Mouse (Mus musculus) left cerebral cortex, adult 11 months (tissue): ENCODE data around the gene Gm49320.
A peak's percentile ranks its signal among the peaks of the same experiment; 100 is the strongest.

Source experiments
- DNase-seq: peaks from one replicate; pipeline ENCODE4 v3.0.0; 2022; ENCODE audit warnings: low spot score

The Gm49320 gene

GRCm38 (mm10) chr8:4259125-4259804 is 20.6 kb downstream of the Gm49320 start, which contains the start of gene Ctxn1:
Gene Ctxn1 (minus strand): TSS chr8:4259274.
- peak; percentile 90 for DNase-seq

GRCm38 (mm10) chr8:4259805-4260170 is 21.1 kb downstream of the Gm49320 start:
- DNase-seq = no peak

GRCm38 (mm10) chr8:4263105-4263791 is 24.6 kb downstream of the Gm49320 start:
- no peak for DNase-seq

- no peak for DNase-seq
Observed at GRCm38 (mm10) chr8:4265160-4265914, 26.7 kb downstream of the Gm49320 start.

GRCm38 (mm10) chr8:4267627-4268026 is 29.0 kb downstream of the Gm49320 start:
- no peak for DNase-seq

GRCm38 (mm10) chr8:4269609-4270008 is 30.9 kb downstream of the Gm49320 start:
- no peak for DNase-seq

- peak; percentile 94 for DNase-seq
Observed at GRCm38 (mm10) chr8:4275275-4276110, 36.8 kb downstream of the Gm49320 start, which contains the start of gene Timm44. Gene Timm44 (minus strand): TSS chr8:4275913.

- no peak for DNase-seq
Observed at GRCm38 (mm10) chr8:4276111-4276465, 37.4 kb downstream of the Gm49320 start.

- no peak for DNase-seq
Observed at GRCm38 (mm10) chr8:4292738-4293137, 54.1 kb downstream of the Gm49320 start.

GRCm38 (mm10) chr8:4297822-4298221 is 59.2 kb downstream of the Gm49320 start:
- no peak for DNase-seq
